Mouse (Mus musculus) adrenal gland, postnatal 25 days (tissue): ENCODE results near the gene Mroh3. TPM values are rescaled to one million over a fixed set of nuclear protein-coding genes. Genes with fewer than 3 reads are reported as not detected.

Source experiments
- DNase-seq: peaks from one replicate; pipeline ENCODE4 v3.0.0; 2021; ENCODE audit warnings: mixed read lengths
- total RNA-seq: library from RNA; stranded (reverse); gene quantifications from 2 replicates; pipeline ENCODE4 v1.2.3, GENCODE M21; 2021

Mroh3 gene
- total RNA-seq, 1 experiment from 2014 or later = not detected

- DNase-seq = no peak
Measured at GRCm38 (mm10) chr1:136156304-136156703, 56.3 kb downstream of the Mroh3 start.

- DNase-seq = no peak
Measured at GRCm38 (mm10) chr1:136151371-136151770, 61.3 kb downstream of the Mroh3 start.

GRCm38 (mm10) chr1:136149702-136150101, 62.9 kb downstream of the Mroh3 start:
- DNase-seq = no peak

- no peak for DNase-seq
Measured at GRCm38 (mm10) chr1:136143514-136143913, 69.1 kb downstream of the Mroh3 start.

GRCm38 (mm10) chr1:136142336-136142735, 70.3 kb downstream of the Mroh3 start:
- DNase-seq = no peak

GRCm38 (mm10) chr1:136141176-136141950, 71.3 kb downstream of the Mroh3 start:
- no peak for DNase-seq

GRCm38 (mm10) chr1:136139990-136140640, 72.5 kb downstream of the Mroh3 start:
- peak; percentile 85 for DNase-seq

GRCm38 (mm10) chr1:136138191-136138830, 74.3 kb downstream of the Mroh3 start:
- DNase-seq = no peak

- DNase-seq = peak; percentile 63
Measured at GRCm38 (mm10) chr1:136137575-136137974, 75.1 kb downstream of the Mroh3 start.

GRCm38 (mm10) chr1:136137071-136137531, 75.5 kb downstream of the Mroh3 start:
- DNase-seq = no peak

- no peak for DNase-seq
Measured at GRCm38 (mm10) chr1:136136547-136136946, 76.1 kb downstream of the Mroh3 start.

- no peak for DNase-seq
Measured at GRCm38 (mm10) chr1:136135777-136136444, 76.7 kb downstream of the Mroh3 start.

- no peak for DNase-seq
Measured at GRCm38 (mm10) chr1:136135046-136135445, 77.6 kb downstream of the Mroh3 start.

GRCm38 (mm10) chr1:136134547-136134946, 78.1 kb downstream of the Mroh3 start:
- no peak for DNase-seq

GRCm38 (mm10) chr1:136133570-136134240, 78.9 kb downstream of the Mroh3 start:
- no peak for DNase-seq

- no peak for DNase-seq
Measured at GRCm38 (mm10) chr1:136132386-136133201, 80.0 kb downstream of the Mroh3 start.

Other genes starting within 250 kb of the Mroh3 start
- gene Igfn1, start 206.5 kb downstream of the Mroh3 start, total RNA-seq = 0.18 TPM in 1 of 2 replicates, not detected in the other
- 33.5 and 41.0 TPM in 2 replicates for gene Tmem9, start 204.7 kb downstream of the Mroh3 start, total RNA-seq
- gene Ascl5, start 162.0 kb downstream of the Mroh3 start, total RNA-seq = not detected in 2 replicates
- 0.21 and 0.52 TPM in 2 replicates for gene Cacna1s, start 160.1 kb downstream of the Mroh3 start, total RNA-seq
- gene Kif21b, start 81.4 kb downstream of the Mroh3 start, total RNA-seq = 3.2 and 4.6 TPM in 2 replicates
- not detected in 2 replicates for gene Inava, start 21.4 kb upstream of the Mroh3 start, total RNA-seq
- gene Gpr25, start 48.0 kb upstream of the Mroh3 start, total RNA-seq = not detected in 2 replicates
- 39.4 and 46.0 TPM in 2 replicates for gene Camsap2, start 133.3 kb upstream of the Mroh3 start, total RNA-seq
- gene Ddx59, start 202.4 kb upstream of the Mroh3 start, total RNA-seq = 10.4 and 15.7 TPM in 2 replicates